Mouse (Mus musculus): ENCODE results near the gene Hist1h4m. TPM values are rescaled to one million over a fixed set of nuclear protein-coding genes. Genes with fewer than 3 reads are reported as not detected.

Gene Hist1h4m
- polyA plus RNA-seq, 1 experiment from 2014 or later, result not detected

- Histone ChIP-seq H3K4me2 (ENCODE audit: low read length) (peak overlapping the region; percentile 50), H3K27me3 (replicated peaks; ENCODE audit: control insufficient read depth, insufficient read depth, low read length) (no peaks in the 10 kb centered on the region), H3K27ac (ENCODE audit: low read depth) (no peak overlapping the region), H3K36me3 (ENCODE audit: control insufficient read depth, insufficient read depth, low read length) (no peaks in the 10 kb centered on the region), H3K4me3 (ENCODE audit: low read depth, low read length) (peak overlapping the region; percentile 45), H3K9me3 (ENCODE audit: control insufficient read depth, low read length) (no peaks in the 10 kb centered on the region), H3K4me1 (replicated peaks; ENCODE audit: control insufficient read depth, insufficient read depth, low read length) (no peaks in the 10 kb centered on the region), H3K9ac (ENCODE audit: low read length) (peak overlapping the region; percentile 34)
- ATAC-seq (replicated peaks; ENCODE audit: low FRiP score, low TSS enrichment, low read depth), result peak; percentile 60; the same call in 1 of the 2 replicates
- DNase-seq (ENCODE audit: low spot score), result peak; percentile 75
- WGBS, result 3% methylated on average over 15 of the region's 15 CpGs
Measured at GRCm38 (mm10) chr13:21855698-21856162, 44.2 kb downstream of the Hist1h4m start.

- no peak for ATAC-seq (replicated peaks; ENCODE audit: low FRiP score, low TSS enrichment, low read depth)
- H3K27me3 ChIP-seq (replicated peaks; ENCODE audit: control insufficient read depth, insufficient read depth, low read length), result no peaks in the 10 kb centered on the region
- no peaks in the 10 kb centered on the region for H3K9me3 ChIP-seq (ENCODE audit: control insufficient read depth, low read length)
- no peak overlapping the region for H3K9ac ChIP-seq (ENCODE audit: low read length)
- DNase-seq (ENCODE audit: low spot score), result no peak
- no peak overlapping the region for H3K27ac ChIP-seq (ENCODE audit: low read depth)
- no peaks in the 10 kb centered on the region for H3K4me1 ChIP-seq (replicated peaks; ENCODE audit: control insufficient read depth, insufficient read depth, low read length)
- no peak overlapping the region for H3K4me2 ChIP-seq (ENCODE audit: low read length)
- H3K36me3 ChIP-seq (ENCODE audit: control insufficient read depth, insufficient read depth, low read length), result no peaks in the 10 kb centered on the region
- WGBS, result 22% methylated on average over 5 of the region's 5 CpGs
- H3K4me3 ChIP-seq (ENCODE audit: low read depth, low read length), result no peak overlapping the region
Measured at GRCm38 (mm10) chr13:21861608-21862007, 50.1 kb downstream of the Hist1h4m start.

Small RNA genes lying within 50 kb of the gene (microRNA-seq; reads per million reads assigned to microRNA genes)
- gene Gm19658 (not detected), gene Gm44346 (not detected), gene Gm44466 (not detected)

Other genes starting within 250 kb of the Hist1h4m start
- not detected in 2 replicates for gene Olfr1364, start 230.0 kb upstream of the Hist1h4m start, polyA plus RNA-seq (2014; fragmentation: Nextera tagmentation; extraction: Ambion mirVana)
- not detected in 2 replicates for gene Olfr1362, start 197.7 kb upstream of the Hist1h4m start, polyA plus RNA-seq (2014; fragmentation: Nextera tagmentation; extraction: Ambion mirVana)
- not detected in 2 replicates for gene Olfr11, start 169.2 kb upstream of the Hist1h4m start, polyA plus RNA-seq (2014; fragmentation: Nextera tagmentation; extraction: Ambion mirVana)
- not detected in 2 replicates for gene Olfr1361, start 148.4 kb upstream of the Hist1h4m start, polyA plus RNA-seq (2014; fragmentation: Nextera tagmentation; extraction: Ambion mirVana)
- not detected in 2 replicates for gene Olfr1360, start 134.3 kb upstream of the Hist1h4m start, polyA plus RNA-seq (2014; fragmentation: Nextera tagmentation; extraction: Ambion mirVana)
- not detected in 2 replicates for gene Olfr1359, start 113.6 kb upstream of the Hist1h4m start, polyA plus RNA-seq (2014; fragmentation: Nextera tagmentation; extraction: Ambion mirVana)
- gene Hist1h2bl, start 95.6 kb upstream of the Hist1h4m start, polyA plus RNA-seq (2014; fragmentation: Nextera tagmentation; extraction: Ambion mirVana), result 3.5 and 4.9 TPM in 2 replicates
- gene Hist1h2ai, start 95.3 kb upstream of the Hist1h4m start, polyA plus RNA-seq (2014; fragmentation: Nextera tagmentation; extraction: Ambion mirVana), result 26.2 and 47.7 TPM in 2 replicates
- 7.7 and 18.4 TPM in 2 replicates for gene Hist1h3h, start 94.1 kb upstream of the Hist1h4m start, polyA plus RNA-seq (2014; fragmentation: Nextera tagmentation; extraction: Ambion mirVana)
- gene Hist1h2bm, start 89.7 kb upstream of the Hist1h4m start, polyA plus RNA-seq (2014; fragmentation: Nextera tagmentation; extraction: Ambion mirVana), result 4.0 and 5.3 TPM in 2 replicates
- gene Hist1h4j, start 76.7 kb upstream of the Hist1h4m start, polyA plus RNA-seq (2014; fragmentation: Nextera tagmentation; extraction: Ambion mirVana), result 2.2 and 2.3 TPM in 2 replicates
- 7.2 and 10.8 TPM in 2 replicates for gene Hist1h4k, start 61.2 kb upstream of the Hist1h4m start, polyA plus RNA-seq (2014; fragmentation: Nextera tagmentation; extraction: Ambion mirVana)
- 18.2 and 18.4 TPM in 2 replicates for gene Hist1h2ak, start 57.9 kb upstream of the Hist1h4m start, polyA plus RNA-seq (2014; fragmentation: Nextera tagmentation; extraction: Ambion mirVana)
- 3.2 and 3.7 TPM in 2 replicates for gene Hist1h2bn, start 57.6 kb upstream of the Hist1h4m start, polyA plus RNA-seq (2014; fragmentation: Nextera tagmentation; extraction: Ambion mirVana)
- gene Hist1h1b, start 31.1 kb upstream of the Hist1h4m start, polyA plus RNA-seq (2014; fragmentation: Nextera tagmentation; extraction: Ambion mirVana), result 16.0 and 16.8 TPM in 2 replicates
- gene Hist1h3i, start 28.4 kb upstream of the Hist1h4m start, polyA plus RNA-seq (2014; fragmentation: Nextera tagmentation; extraction: Ambion mirVana), result 188 and 230 TPM in 2 replicates
- 10.1 TPM in 1 of 2 replicates, not detected in the other for gene Hist1h2an, start 24.5 kb upstream of the Hist1h4m start, polyA plus RNA-seq (2014; fragmentation: Nextera tagmentation; extraction: Ambion mirVana)
- gene Hist1h2bp, start 24.3 kb upstream of the Hist1h4m start, polyA plus RNA-seq (2014; fragmentation: Nextera tagmentation; extraction: Ambion mirVana), result 0.74 and 1.8 TPM in 2 replicates
- gene Hist1h2bq, start 1.5 kb upstream of the Hist1h4m start, polyA plus RNA-seq (2014; fragmentation: Nextera tagmentation; extraction: Ambion mirVana), result 19.9 and 23.4 TPM in 2 replicates
- 4.0 TPM in 1 of 2 replicates, not detected in the other for gene Hist1h2ao, start 1.3 kb upstream of the Hist1h4m start, polyA plus RNA-seq (2014; fragmentation: Nextera tagmentation; extraction: Ambion mirVana)
- gene Hist1h4n, start 20.4 kb downstream of the Hist1h4m start, polyA plus RNA-seq (2014; fragmentation: Nextera tagmentation; extraction: Ambion mirVana), result 20.6 and 22.9 TPM in 2 replicates
- 4,338 and 4,830 TPM in 2 replicates for gene Hist1h2ap, start 21.8 kb downstream of the Hist1h4m start, polyA plus RNA-seq (2014; fragmentation: Nextera tagmentation; extraction: Ambion mirVana)
- gene Hist1h2br, start 22.0 kb downstream of the Hist1h4m start, polyA plus RNA-seq (2014; fragmentation: Nextera tagmentation; extraction: Ambion mirVana), result 22.1 and 24.2 TPM in 2 replicates
- gene Zfp184, start 133.3 kb downstream of the Hist1h4m start, polyA plus RNA-seq (2014; fragmentation: Nextera tagmentation; extraction: Ambion mirVana), result 9.8 and 13.8 TPM in 2 replicates
- gene Pom121l2, start 169.4 kb downstream of the Hist1h4m start, polyA plus RNA-seq (2014; fragmentation: Nextera tagmentation; extraction: Ambion mirVana), result not detected in 2 replicates
- 0.46 and 1.1 TPM in 2 replicates for gene Prss16, start 198.0 kb downstream of the Hist1h4m start, polyA plus RNA-seq (2014; fragmentation: Nextera tagmentation; extraction: Ambion mirVana)
- gene Hist1h2ah, start 223.8 kb downstream of the Hist1h4m start, polyA plus RNA-seq (2014; fragmentation: Nextera tagmentation; extraction: Ambion mirVana), result 11.8 and 19.7 TPM in 2 replicates
- 5.2 and 7.5 TPM in 2 replicates for gene Hist1h2bk, start 224.1 kb downstream of the Hist1h4m start, polyA plus RNA-seq (2014; fragmentation: Nextera tagmentation; extraction: Ambion mirVana)
- gene Hist1h4i, start 229.6 kb downstream of the Hist1h4m start, polyA plus RNA-seq (2014; fragmentation: Nextera tagmentation; extraction: Ambion mirVana), result 18.9 and 19.6 TPM in 2 replicates
- 47.9 and 67.6 TPM in 2 replicates for gene Hist1h2ag, start 231.2 kb downstream of the Hist1h4m start, polyA plus RNA-seq (2014; fragmentation: Nextera tagmentation; extraction: Ambion mirVana)
- 10.2 and 14.0 TPM in 2 replicates for gene Hist1h2bj, start 231.5 kb downstream of the Hist1h4m start, polyA plus RNA-seq (2014; fragmentation: Nextera tagmentation; extraction: Ambion mirVana)

Measured in intestine, embryonic 14.5 days (tissue).